Mouse (Mus musculus) brain, embryonic 14.5 days (tissue): ENCODE data around the gene Tmem235.

Experiments used
- CTCF ChIP-seq: fragments of 200-500 bp; IDR thresholded peaks from 2 replicates; pipeline ENCODE4 v1.5.1; 2012; ENCODE audit warnings: inconsistent platforms, mild to moderate bottlenecking, moderate library complexity, borderline replicate concordance; ENCODE audit not compliant: insufficient read depth, insufficient read length; ENCODE audit errors: extremely low read depth
- POLR2A ChIP-seq: fragments of 200-500 bp; IDR thresholded peaks from 2 replicates; pipeline ENCODE4 v1.6.1; 2012; ENCODE audit warnings: mild to moderate bottlenecking, inconsistent platforms, borderline replicate concordance; ENCODE audit not compliant: poor library complexity, insufficient read depth, insufficient read length, severe bottlenecking; ENCODE audit errors: extremely low read depth

GRCm38 (mm10) chr11:117890519-117891282 lies 30.1 kb downstream of the Tmem235 start:
- TF ChIP-seq CTCF (peak; percentile 38; the same call in 1 of the 2 replicates), POLR2A (no peak)
